Mouse (Mus musculus): Measurements from ENCODE around the gene Fam57a. TPM values are rescaled to one million over a fixed set of nuclear protein-coding genes. Genes with fewer than 3 reads are reported as not detected.

Fam57a gene
- polyA plus RNA-seq, 1 experiment = 20.8 TPM

GRCm38 (mm10) chr11:76213841-76214240 is 34.4 kb downstream of the Fam57a start:
- no peak for TF ChIP-seq POLR2A (IDR thresholded peaks at IDR 0.05; ENCODE audit: low read depth, low read length)
- TF ChIP-seq CTCF (IDR thresholded peaks at IDR 0.05; ENCODE audit: borderline replicate concordance, insufficient read depth, low read length) = no peak
- Histone ChIP-seq H3K27ac (ENCODE audit: insufficient read depth, low read length) (no peak overlapping the region), H3K4me1 (ENCODE audit: control insufficient read depth, insufficient read depth, low read length) (no peaks in the 10 kb centered on the region), H3K4me3 (ENCODE audit: insufficient read depth, low read length) (no peak overlapping the region)

GRCm38 (mm10) chr11:76215011-76215410 is 35.5 kb downstream of the Fam57a start:
- no peak for TF ChIP-seq CTCF (IDR thresholded peaks at IDR 0.05; ENCODE audit: borderline replicate concordance, insufficient read depth, low read length)
- no peak for TF ChIP-seq POLR2A (IDR thresholded peaks at IDR 0.05; ENCODE audit: low read depth, low read length)
- H3K27ac ChIP-seq (ENCODE audit: insufficient read depth, low read length) = no peak overlapping the region
- H3K4me3 ChIP-seq (ENCODE audit: insufficient read depth, low read length) = no peak overlapping the region
- no peaks in the 10 kb centered on the region for H3K4me1 ChIP-seq (ENCODE audit: control insufficient read depth, insufficient read depth, low read length)

- H3K27ac ChIP-seq (ENCODE audit: insufficient read depth, low read length) = no peak overlapping the region
- no peaks in the 10 kb centered on the region for H3K4me1 ChIP-seq (ENCODE audit: control insufficient read depth, insufficient read depth, low read length)
- peak overlapping the region; percentile 81 for H3K4me3 ChIP-seq (ENCODE audit: insufficient read depth, low read length)
- TF ChIP-seq CTCF (IDR thresholded peaks at IDR 0.05; ENCODE audit: borderline replicate concordance, insufficient read depth, low read length) (no peak), POLR2A (IDR thresholded peaks at IDR 0.05; ENCODE audit: low read depth, low read length) (no peak)
These were observed 36.6 kb downstream of the Fam57a start for GRCm38 (mm10) chr11:76216049-76216540.

- Histone ChIP-seq H3K4me1 (ENCODE audit: control insufficient read depth, insufficient read depth, low read length) (no peaks in the 10 kb centered on the region), H3K4me3 (ENCODE audit: insufficient read depth, low read length) (peak overlapping the region; percentile 81), H3K27ac (ENCODE audit: insufficient read depth, low read length) (peak overlapping the region; percentile 48)
- TF ChIP-seq CTCF (IDR thresholded peaks at IDR 0.05; ENCODE audit: borderline replicate concordance, insufficient read depth, low read length) (no peak), POLR2A (IDR thresholded peaks at IDR 0.05; ENCODE audit: low read depth, low read length) (no peak)
These were observed 37.4 kb downstream of the Fam57a start for GRCm38 (mm10) chr11:76216681-76217389.

- peak within 1 kb of the TSS; percentile 81 for H3K4me3 ChIP-seq (ENCODE audit: insufficient read depth, low read length)
- TF ChIP-seq CTCF (IDR thresholded peaks at IDR 0.05; ENCODE audit: borderline replicate concordance, insufficient read depth, low read length) (peak; percentile 99), POLR2A (IDR thresholded peaks at IDR 0.05; ENCODE audit: low read depth, low read length) (peak; percentile 88)
- peak within 1 kb of the TSS; percentile 48 for H3K27ac ChIP-seq (ENCODE audit: insufficient read depth, low read length)
- H3K4me1 ChIP-seq (ENCODE audit: control insufficient read depth, insufficient read depth, low read length) = no peaks in the 10 kb centered on the region
These were observed 37.9 kb downstream of the Fam57a start, which contains the start of the genes Dbil5 and Gemin4 for GRCm38 (mm10) chr11:76217390-76217800. TSS of gene Dbil5 (plus strand) at chr11:76217608. TSS of gene Gemin4 (minus strand) at chr11:76217664.

GRCm38 (mm10) chr11:76224631-76225030 is 45.2 kb downstream of the Fam57a start:
- H3K27ac ChIP-seq (ENCODE audit: insufficient read depth, low read length) = no peak overlapping the region
- H3K4me1 ChIP-seq (ENCODE audit: control insufficient read depth, insufficient read depth, low read length) = no peaks in the 10 kb centered on the region
- no peak overlapping the region for H3K4me3 ChIP-seq (ENCODE audit: insufficient read depth, low read length)
- TF ChIP-seq CTCF (IDR thresholded peaks at IDR 0.05; ENCODE audit: borderline replicate concordance, insufficient read depth, low read length) = no peak
- TF ChIP-seq POLR2A (IDR thresholded peaks at IDR 0.05; ENCODE audit: low read depth, low read length) = no peak

- TF ChIP-seq POLR2A (IDR thresholded peaks at IDR 0.05; ENCODE audit: low read depth, low read length) (no peak), CTCF (IDR thresholded peaks at IDR 0.05; ENCODE audit: borderline replicate concordance, insufficient read depth, low read length) (no peak)
- H3K27ac ChIP-seq (ENCODE audit: insufficient read depth, low read length) = no peak overlapping the region
- H3K4me1 ChIP-seq (ENCODE audit: control insufficient read depth, insufficient read depth, low read length) = no peaks in the 10 kb centered on the region
- H3K4me3 ChIP-seq (ENCODE audit: insufficient read depth, low read length) = no peak overlapping the region
These were observed 45.6 kb downstream of the Fam57a start for GRCm38 (mm10) chr11:76225051-76225450.

- Histone ChIP-seq H3K4me1 (ENCODE audit: control insufficient read depth, insufficient read depth, low read length) (no peaks in the 10 kb centered on the region), H3K27ac (ENCODE audit: insufficient read depth, low read length) (no peak overlapping the region), H3K4me3 (ENCODE audit: insufficient read depth, low read length) (no peak overlapping the region)
- TF ChIP-seq CTCF (IDR thresholded peaks at IDR 0.05; ENCODE audit: borderline replicate concordance, insufficient read depth, low read length) (no peak), POLR2A (IDR thresholded peaks at IDR 0.05; ENCODE audit: low read depth, low read length) (no peak)
These were observed 56.7 kb downstream of the Fam57a start for GRCm38 (mm10) chr11:76236136-76236535.

GRCm38 (mm10) chr11:76239750-76240149 is 60.3 kb downstream of the Fam57a start:
- Histone ChIP-seq H3K27ac (ENCODE audit: insufficient read depth, low read length) (no peak overlapping the region), H3K4me1 (ENCODE audit: control insufficient read depth, insufficient read depth, low read length) (peaks cover 2% of the 10 kb centered on the region; the same call in 1 of the 2 replicates), H3K4me3 (ENCODE audit: insufficient read depth, low read length) (no peak overlapping the region)
- TF ChIP-seq CTCF (IDR thresholded peaks at IDR 0.05; ENCODE audit: borderline replicate concordance, insufficient read depth, low read length) = no peak
- no peak for TF ChIP-seq POLR2A (IDR thresholded peaks at IDR 0.05; ENCODE audit: low read depth, low read length)
